Mouse (Mus musculus): ENCODE data around the gene Rasip1. TPM values are rescaled to one million over a fixed set of nuclear protein-coding genes. Genes with fewer than 3 reads are reported as not detected.

The Rasip1 gene
- total RNA-seq, 2 experiments from 2014 or later, result 51.9 to 52.4 TPM

GRCm38 (mm10) chr7:45621443-45621842 lies 5.8 kb upstream of the Rasip1 start, which contains the start of gene Izumo1:
Gene Izumo1 (plus strand): TSS chr7:45621811.
- intact Hi-C loops (cut with DNase I), result no loop called here
- DNase-seq, result peak in 1 of 2 experiments; percentile 66

DNA sequence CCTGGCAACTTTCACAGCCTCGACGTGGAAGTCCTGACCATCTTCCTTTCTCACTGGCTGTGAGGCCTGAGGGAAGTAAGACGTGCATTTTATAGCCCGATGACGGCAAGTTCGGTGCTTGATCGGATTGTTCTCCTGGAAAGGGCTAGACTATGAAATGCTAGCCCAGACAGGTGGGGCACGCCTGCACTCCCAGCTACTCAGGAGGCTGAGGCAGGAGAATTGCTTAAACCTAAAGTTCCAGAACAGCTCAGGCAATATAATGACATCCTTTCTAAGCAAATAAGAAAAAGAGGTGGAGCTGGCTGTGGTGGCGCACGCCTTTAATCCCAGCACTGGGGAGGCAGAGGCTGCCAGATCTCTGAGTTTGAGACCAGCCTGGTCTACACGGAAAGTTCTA lies 3.8 kb upstream of the Rasip1 start:
- intact Hi-C loops (cut with DNase I), result no loop called here
- DNase-seq, result no peak

- intact Hi-C loops (cut with DNase I), result loop anchor here (2.0 kb wide), 1 partner anchor 30 kb away; no protein-coding TSS in a partner anchor
- DNase-seq, result no peak
Measured at GRCm38 (mm10) chr7:45624718-45625117, 2.6 kb upstream of the Rasip1 start.

DNA sequence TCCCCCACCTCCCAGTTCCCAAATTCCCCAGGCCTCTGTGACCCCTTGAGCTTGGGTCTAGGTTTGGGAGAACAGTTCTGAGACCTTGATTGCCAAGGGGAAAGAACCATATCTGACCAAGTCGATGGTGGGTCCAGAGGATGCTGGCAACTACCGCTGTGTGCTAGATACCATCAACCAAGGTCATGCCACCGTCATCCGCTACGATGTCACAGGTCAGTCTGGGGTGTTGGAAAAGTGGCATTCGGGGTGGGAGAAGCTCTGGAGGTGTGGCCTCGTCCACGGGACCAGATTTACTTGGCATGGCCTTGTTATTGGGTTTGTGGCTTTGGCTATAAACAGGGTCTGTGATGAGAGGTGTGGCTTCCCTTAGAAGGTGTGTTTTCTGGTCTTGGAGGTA lies 1.8 kb upstream of the Rasip1 start:
- intact Hi-C loops (cut with DNase I), result loop anchor here (2.0 kb wide), 1 partner anchor 31 kb away; no protein-coding TSS in a partner anchor
- DNase-seq, result no peak

DNA sequence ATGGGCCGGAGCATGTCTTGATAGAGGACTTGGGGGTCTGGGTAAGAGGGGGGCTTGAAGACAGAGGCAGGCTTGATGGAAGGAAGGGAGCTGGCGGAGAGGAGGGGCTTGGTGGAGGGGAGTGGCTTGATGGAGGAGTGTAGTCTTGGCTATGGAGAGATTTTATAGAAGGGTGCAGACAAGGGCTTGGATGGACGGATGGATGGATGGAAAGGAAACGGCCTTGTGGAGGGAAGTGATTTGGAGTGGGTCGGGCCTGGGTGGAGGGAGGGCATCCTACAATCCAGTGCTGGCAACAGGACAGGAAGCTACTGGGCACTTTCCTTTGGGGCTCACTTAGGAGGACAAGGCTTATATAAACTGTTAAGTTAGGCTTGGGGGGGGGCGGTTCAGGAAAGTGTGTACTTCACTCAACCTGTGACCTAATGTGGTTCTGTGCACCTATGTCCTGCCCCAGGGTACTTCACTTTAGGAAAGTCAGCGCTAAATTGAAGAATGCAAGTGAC lies 664 bp upstream of the Rasip1 start:
- peak in 1 of 2 experiments; percentile 24 for DNase-seq
- intact Hi-C loops (cut with DNase I), result no loop called here

GRCm38 (mm10) chr7:45628364-45629294 lies 1.3 kb downstream of the Rasip1 start:
- peak; percentile 92 for DNase-seq
- intact Hi-C loops (cut with DNase I), result loop anchor here (2.0 kb wide), 1 partner anchor 52 kb away; no protein-coding TSS in a partner anchor

DNA sequence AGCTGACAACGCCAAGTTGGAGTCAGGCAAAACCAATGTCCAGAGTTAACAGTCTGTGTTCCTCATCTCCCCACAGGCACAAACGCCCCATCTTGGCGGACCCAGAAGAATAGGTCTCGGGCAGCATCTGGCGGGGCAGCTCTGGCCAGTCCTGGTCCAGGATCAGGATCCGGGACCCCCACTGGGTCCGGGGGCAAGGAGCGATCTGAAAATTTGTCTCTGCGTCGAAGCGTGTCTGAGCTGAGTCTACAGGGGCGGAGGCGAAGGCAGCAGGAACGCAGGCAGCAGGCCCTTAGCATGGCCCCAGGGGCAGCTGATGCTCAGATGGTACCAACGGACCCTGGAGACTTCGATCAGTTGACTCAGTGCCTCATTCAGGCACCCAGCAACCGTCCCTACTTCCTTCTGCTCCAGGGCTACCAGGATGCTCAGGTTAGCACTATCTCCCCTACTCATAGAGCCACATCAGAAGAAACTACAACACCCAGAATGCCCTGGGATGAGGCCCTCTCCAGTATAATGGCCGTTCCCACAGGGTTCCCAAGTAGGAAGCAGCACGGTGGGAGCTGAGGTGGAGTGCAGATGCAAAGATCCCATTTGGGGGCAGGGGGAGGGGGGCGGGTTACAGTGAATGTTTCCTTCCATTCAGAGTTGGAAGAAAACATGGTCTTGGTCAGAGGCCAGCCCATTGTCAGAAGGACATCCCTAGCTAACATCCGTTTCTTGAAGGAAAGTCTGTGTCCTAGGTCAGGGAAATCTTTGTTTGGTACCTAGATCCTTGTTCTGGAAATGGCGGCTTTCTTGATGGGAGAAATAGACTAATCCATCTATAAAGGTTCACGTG lies 3.0 kb downstream of the Rasip1 start:
- DNase-seq, result peak in 1 of 2 experiments; percentile 36
- intact Hi-C loops (cut with DNase I), result no loop called here

- DNase-seq, result peak; percentile 62 to 69
- intact Hi-C loops (cut with DNase I), result no loop called here
Measured at GRCm38 (mm10) chr7:45632499-45632898, 5.2 kb downstream of the Rasip1 start.

DNA sequence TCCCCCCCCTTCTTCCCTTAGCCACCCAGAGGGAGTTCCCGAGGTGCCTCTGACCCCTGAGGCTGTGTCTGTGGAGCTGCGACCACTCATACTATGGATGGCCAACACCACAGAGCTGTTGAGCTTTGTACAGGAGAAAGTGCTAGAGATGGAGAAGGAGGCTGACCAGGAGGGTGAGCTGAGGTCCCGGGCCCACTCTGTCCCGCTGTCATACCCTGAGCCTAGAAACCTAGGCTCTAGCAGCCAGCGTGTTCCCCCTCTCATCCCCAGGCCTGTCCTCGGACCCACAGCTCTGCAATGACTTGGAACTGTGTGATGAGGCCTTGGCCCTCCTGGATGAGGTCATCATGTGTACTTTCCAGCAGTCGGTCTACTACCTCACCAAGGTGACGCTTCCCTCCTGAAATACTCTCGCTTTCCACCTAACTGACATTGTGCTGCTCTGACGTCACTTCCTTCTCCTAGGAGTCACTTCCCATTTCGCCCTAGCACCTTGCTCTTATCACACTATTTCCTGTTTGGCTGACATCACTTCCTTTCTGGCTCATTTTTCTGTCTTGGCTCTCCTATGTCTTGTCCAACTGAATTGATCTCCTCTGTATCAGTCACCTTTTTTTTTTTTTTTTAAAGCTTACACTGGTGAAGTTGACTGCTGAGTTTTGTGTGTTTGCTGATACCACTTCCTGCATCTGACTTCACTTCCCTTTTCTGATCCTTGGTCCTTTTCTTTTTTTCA lies 7.8 kb downstream of the Rasip1 start:
- DNase-seq, result peak in 1 of 2 experiments; percentile 58

GRCm38 (mm10) chr7:45635711-45636688 lies 8.7 kb downstream of the Rasip1 start:
- intact Hi-C loops (cut with DNase I), result no loop called here
- DNase-seq, result peak; percentile 80 to 81

More for the DNA sequence above, 7.8 kb downstream of the Rasip1 start:
- intact Hi-C loops (cut with DNase I), result no loop called here

DNA sequence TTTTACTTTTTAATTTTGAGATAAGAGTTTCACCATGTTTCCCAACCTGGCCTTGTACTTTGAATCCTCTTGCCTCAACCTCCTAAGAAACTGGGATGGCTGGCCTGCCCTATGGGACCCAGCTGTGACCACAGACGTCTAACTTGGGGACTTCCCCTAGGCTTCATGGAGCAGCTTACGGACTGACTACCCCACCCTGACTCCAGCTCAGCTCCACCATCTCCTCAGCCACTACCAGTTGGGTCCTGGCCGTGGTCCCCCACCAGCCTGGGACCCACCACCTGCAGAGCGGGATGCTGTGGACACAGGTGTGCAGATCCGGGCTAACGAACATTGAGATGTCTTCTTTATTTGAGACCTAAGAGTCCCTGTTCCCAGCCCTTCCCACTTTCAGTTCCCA lies 10.4 kb downstream of the Rasip1 start:
- no peak for DNase-seq
- intact Hi-C loops (cut with DNase I), result no loop called here

DNA sequence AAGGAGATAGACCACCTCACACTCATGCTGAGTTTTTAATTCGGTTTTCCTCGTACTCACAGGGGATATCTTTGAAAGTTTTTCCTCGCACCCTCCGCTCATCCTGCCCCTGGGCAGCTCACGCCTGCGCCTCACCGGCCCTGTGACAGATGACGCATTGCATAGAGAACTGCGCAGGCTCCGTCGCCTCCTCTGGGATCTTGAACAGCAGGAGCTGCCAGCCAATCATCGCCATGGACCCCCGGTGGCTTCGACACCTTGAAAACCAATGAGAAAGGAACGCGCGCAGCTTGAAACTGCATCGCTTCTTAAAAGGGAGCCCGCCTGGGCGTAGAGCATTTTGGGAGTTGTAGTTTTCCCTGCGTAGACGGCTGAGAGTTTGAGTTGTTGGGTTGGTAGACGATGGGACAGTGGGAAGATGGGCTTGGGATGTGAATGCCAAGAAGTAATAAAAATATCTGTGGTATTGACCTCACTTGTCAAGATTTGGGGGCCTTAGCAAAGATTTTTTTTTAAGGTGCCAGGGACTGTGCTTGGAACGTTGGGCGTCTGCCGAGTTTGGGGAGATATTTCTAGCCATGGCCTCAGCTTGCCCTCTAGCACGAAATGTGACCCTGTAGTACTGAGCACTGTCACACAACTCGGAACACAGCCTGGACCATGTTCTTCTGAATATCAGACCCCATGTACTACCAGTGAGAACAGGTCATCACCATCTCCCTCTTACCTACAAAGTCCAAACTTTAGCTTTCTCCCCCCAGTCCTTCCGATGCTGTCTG lies 11.5 kb downstream of the Rasip1 start:
- DNase-seq, result peak; percentile 94 to 95
- intact Hi-C loops (cut with DNase I), result no loop called here

- intact Hi-C loops (cut with DNase I), result loop anchor here (2.0 kb wide), 1 partner anchor 43 kb away; no protein-coding TSS in a partner anchor
Measured at GRCm38 (mm10) chr7:45639561-45640027, 12.3 kb downstream of the Rasip1 start, which contains the start of gene Mamstr. Gene Mamstr (plus strand): TSS chr7:45639977.

GRCm38 (mm10) chr7:45640191-45640957 lies 13.1 kb downstream of the Rasip1 start:
- DNase-seq, result peak in 1 of 2 experiments; percentile 49
- intact Hi-C loops (cut with DNase I), result loop anchor here (2.0 kb wide), 1 partner anchor 42 kb away; no protein-coding TSS in a partner anchor

More at GRCm38 (mm10) chr7:45639561-45640027, 12.3 kb downstream of the Rasip1 start, which contains the start of gene Mamstr:
- no peak for DNase-seq

GRCm38 (mm10) chr7:45641391-45642040 lies 14.2 kb downstream of the Rasip1 start:
- DNase-seq, result peak; percentile 71 to 77
- intact Hi-C loops (cut with DNase I), result loop anchor here (2.0 kb wide), 1 partner anchor 41 kb away; no protein-coding TSS in a partner anchor

- intact Hi-C loops (cut with DNase I), result no loop called here
- peak in 1 of 2 experiments; percentile 48 for DNase-seq
Measured at GRCm38 (mm10) chr7:45642083-45642482, 14.8 kb downstream of the Rasip1 start.
